Mouse (Mus musculus) liver, embryonic 15.5 days (tissue): ENCODE measurements around the gene Doc2g. TPM values are rescaled to one million over a fixed set of nuclear protein-coding genes. Genes with fewer than 3 reads are reported as not detected.
"Not testable (repeated sequence)": the region's sequence is repeated elsewhere in the genome, so short reads cannot be mapped to it uniquely, and the experiment has no call there.

Experiments
- ATAC-seq: fragments of 200-750 bp; cut with Nextera tagmentation; 2 replicates; pipeline ENCODE4 v1.8.0; 2017; ENCODE audit warnings: moderate number of reproducible peaks, mild to moderate bottlenecking, moderate library complexity; ENCODE audit not compliant: insufficient read depth
- H3K27ac ChIP-seq: fragments of 300-500 bp; sonication (generic); replicated peaks from 2 replicates; pipeline ENCODE4 v1.5.1; 2015; ENCODE audit warnings: mild to moderate bottlenecking, inconsistent platforms
- H3K27me3 ChIP-seq: fragments of 300-500 bp; sonication (generic); 2 replicates; pipeline ENCODE4 v1.6.1; 2015; ENCODE audit warnings: mild to moderate bottlenecking, inconsistent platforms
- H3K36me3 ChIP-seq: fragments of 300-500 bp; sonication (generic); replicated peaks from 2 replicates; pipeline ENCODE4 v1.6.1; 2015; ENCODE audit warnings: moderate library complexity, mild to moderate bottlenecking, inconsistent platforms
- H3K4me1 ChIP-seq: fragments of 300-500 bp; sonication (generic); replicated peaks from 2 replicates; pipeline ENCODE4 v1.6.1; 2015; ENCODE audit warnings: inconsistent platforms
- H3K4me2 ChIP-seq: fragments of 300-500 bp; sonication (generic); 2 replicates; pipeline ENCODE4 v1.6.1; 2015; ENCODE audit warnings: moderate library complexity, mild to moderate bottlenecking, inconsistent platforms
- H3K4me3 ChIP-seq: fragments of 300-500 bp; sonication (generic); replicated peaks from 2 replicates; pipeline ENCODE4 v1.5.1; 2015; ENCODE audit warnings: mild to moderate bottlenecking, inconsistent platforms
- H3K9ac ChIP-seq: fragments of 300-500 bp; sonication (generic); 2 replicates; pipeline ENCODE4 v1.6.1; 2015; ENCODE audit warnings: moderate library complexity, mild to moderate bottlenecking, inconsistent platforms
- H3K9me3 ChIP-seq: fragments of 300-500 bp; sonication (generic); replicated peaks from 2 replicates; pipeline ENCODE4 v1.6.1; 2016; ENCODE audit warnings: inconsistent platforms
- WGBS: fragments of 180-500 bp; shearing (Covaris S2); methylation state at CpG from one replicate; pipeline ENCODE4 v1.1.7; 2015; ENCODE audit warnings: mixed read lengths; ENCODE audit not compliant: insufficient replicate concordance; 5-methylcytosine and 5-hydroxymethylcytosine counted together
- polyA plus RNA-seq: library from polyadenylated mRNA; unstranded; fragments of >200 nt; fragmentation: Nextera tagmentation; extraction: Ambion mirVana; gene quantifications from 2 replicates; pipeline ENCODE4 v1.2.1, GENCODE M21; 2015

The Doc2g gene
- polyA plus RNA-seq, 1 experiment from 2014 or later, result 0.38 TPM

- H3K9me3 ChIP-seq, result no peaks in the 10 kb centered on the region
- peak within 1 kb of the TSS; percentile 66 for H3K27ac ChIP-seq
- WGBS, result 0% methylated on average over 26 of the region's 26 CpGs
- no peaks in the 10 kb centered on the region for H3K27me3 ChIP-seq
- H3K36me3 ChIP-seq, result 0 out of 2 replicates have a peak, but pooled peaks cover 5% of the 10 kb centered on the region
- peaks cover 41% of the 10 kb centered on the region for H3K4me1 ChIP-seq
- peak; percentile 66 for ATAC-seq
- peak within 1 kb of the TSS; percentile 71 for H3K9ac ChIP-seq
- peak within 1 kb of the TSS; percentile 65 for H3K4me3 ChIP-seq
- H3K4me2 ChIP-seq, result peak within 1 kb of the TSS; percentile 83
Observed at GRCm38 (mm10) chr19:4037788-4038232, 34.7 kb downstream of the Doc2g start, which contains the start of gene Gstp1. Gene Gstp1 (minus strand): TSS chr19:4037985.

GRCm38 (mm10) chr19:4040941-4041340 lies 37.8 kb downstream of the Doc2g start:
- H3K4me3 ChIP-seq, H3K27ac ChIP-seq, ATAC-seq, H3K9ac ChIP-seq, H3K36me3 ChIP-seq, H3K27me3 ChIP-seq, H3K4me2 ChIP-seq, H3K9me3 ChIP-seq: not testable (repeated sequence)
- peaks cover 48% of the 10 kb centered on the region for H3K4me1 ChIP-seq
- WGBS, result 79% methylated on average over 5 of the region's 5 CpGs

GRCm38 (mm10) chr19:4041500-4041899 lies 38.4 kb downstream of the Doc2g start:
- H3K4me3 ChIP-seq, H3K27me3 ChIP-seq, H3K9ac ChIP-seq, H3K36me3 ChIP-seq, H3K9me3 ChIP-seq, H3K27ac ChIP-seq, ATAC-seq, H3K4me2 ChIP-seq: not testable (repeated sequence)
- WGBS, result 66% methylated on average over 4 of the region's 4 CpGs
- peaks cover 48% of the 10 kb centered on the region for H3K4me1 ChIP-seq

GRCm38 (mm10) chr19:4042124-4042523 lies 39.0 kb downstream of the Doc2g start:
- no peak for ATAC-seq
- Histone ChIP-seq H3K36me3 (no peaks in the 10 kb centered on the region), H3K27me3 (no peaks in the 10 kb centered on the region), H3K4me3 (no peak overlapping the region), H3K27ac (no peak overlapping the region), H3K4me1 (peaks cover 51% of the 10 kb centered on the region), H3K9ac (no peak overlapping the region), H3K9me3 (no peaks in the 10 kb centered on the region), H3K4me2 (no peak overlapping the region)
- 66% methylated on average over 14 of the region's 14 CpGs for WGBS

- H3K9ac ChIP-seq, ATAC-seq, H3K27me3 ChIP-seq, H3K9me3 ChIP-seq, H3K4me2 ChIP-seq, H3K4me3 ChIP-seq, H3K36me3 ChIP-seq: not testable (repeated sequence)
- Histone ChIP-seq H3K27ac (peak overlapping the region; percentile 61; the same call in 1 of the 2 replicates), H3K4me1 (peaks cover 48% of the 10 kb centered on the region)
- WGBS, result 42% methylated on average over 5 of the region's 5 CpGs
Observed at GRCm38 (mm10) chr19:4044109-4044508, 41.0 kb downstream of the Doc2g start.

- 49% methylated on average over 16 of the region's 16 CpGs for WGBS
- H3K4me3 ChIP-seq, result peak within 1 kb of the TSS; percentile 30
- H3K9ac ChIP-seq, result peak within 1 kb of the TSS; percentile 31; the same call in 1 of the 2 replicates
Observed at GRCm38 (mm10) chr19:4045966-4046865, 43.1 kb downstream of the Doc2g start, which contains the start of gene Gstp2. Gene Gstp2 (minus strand): TSS chr19:4046023.

GRCm38 (mm10) chr19:4046866-4047254 lies 43.7 kb downstream of the Doc2g start:
- peak overlapping the region; percentile 57 for H3K4me2 ChIP-seq
- peak overlapping the region; percentile 96 for H3K27ac ChIP-seq
- no peaks in the 10 kb centered on the region for H3K27me3 ChIP-seq
- H3K4me1 ChIP-seq, result peaks cover 49% of the 10 kb centered on the region
- no peaks in the 10 kb centered on the region for H3K9me3 ChIP-seq
- H3K36me3 ChIP-seq, result no peaks in the 10 kb centered on the region
- peak overlapping the region; percentile 30 for H3K4me3 ChIP-seq
- H3K9ac ChIP-seq, result peak overlapping the region; percentile 31; the same call in 1 of the 2 replicates
- 29% methylated on average over 8 of the region's 8 CpGs for WGBS
- peak; percentile 74 for ATAC-seq

More at GRCm38 (mm10) chr19:4045966-4046865, 43.1 kb downstream of the Doc2g start, which contains the start of gene Gstp2:
- ATAC-seq, result peak; percentile 79
- Histone ChIP-seq H3K4me1 (peaks cover 48% of the 10 kb centered on the region), H3K27ac (peak within 1 kb of the TSS; percentile 96), H3K9me3 (no peaks in the 10 kb centered on the region), H3K4me2 (peak within 1 kb of the TSS; percentile 57), H3K27me3 (no peaks in the 10 kb centered on the region), H3K36me3 (no peaks in the 10 kb centered on the region)

- no peaks in the 10 kb centered on the region for H3K36me3 ChIP-seq
- WGBS, result 9% methylated on average over 4 of the region's 4 CpGs
- no peak overlapping the region for H3K27ac ChIP-seq
- H3K9ac ChIP-seq, result no peak overlapping the region
- H3K4me3 ChIP-seq, result peak overlapping the region; percentile 30; the same call in 1 of the 2 replicates
- peaks cover 56% of the 10 kb centered on the region for H3K4me1 ChIP-seq
- H3K4me2 ChIP-seq, result peak overlapping the region; percentile 57; the same call in 1 of the 2 replicates
- no peaks in the 10 kb centered on the region for H3K27me3 ChIP-seq
- ATAC-seq, result no peak
- H3K9me3 ChIP-seq, result no peaks in the 10 kb centered on the region
Observed at GRCm38 (mm10) chr19:4047859-4048258, 44.7 kb downstream of the Doc2g start.

- not testable (repeated sequence) for H3K4me2 ChIP-seq, H3K36me3 ChIP-seq, H3K9ac ChIP-seq, H3K4me3 ChIP-seq, H3K27ac ChIP-seq, ATAC-seq, H3K9me3 ChIP-seq, H3K27me3 ChIP-seq
- 68% methylated on average over 5 of the region's 5 CpGs for WGBS
- peaks cover 50% of the 10 kb centered on the region for H3K4me1 ChIP-seq
Observed at GRCm38 (mm10) chr19:4049069-4049468, 46.0 kb downstream of the Doc2g start.

- peaks cover 47% of the 10 kb centered on the region for H3K4me1 ChIP-seq
- H3K4me3 ChIP-seq, result no peak overlapping the region
- H3K27me3 ChIP-seq, result no peaks in the 10 kb centered on the region
- ATAC-seq, result no peak
- WGBS, result 84% methylated on average over 5 of the region's 5 CpGs
- no peaks in the 10 kb centered on the region for H3K9me3 ChIP-seq
- no peak overlapping the region for H3K4me2 ChIP-seq
- H3K36me3 ChIP-seq, result no peaks in the 10 kb centered on the region
- no peak overlapping the region for H3K27ac ChIP-seq
- no peak overlapping the region for H3K9ac ChIP-seq
Observed at GRCm38 (mm10) chr19:4051016-4051415, 47.9 kb downstream of the Doc2g start.

GRCm38 (mm10) chr19:4051741-4052515 lies 48.8 kb downstream of the Doc2g start:
- peaks cover 47% of the 10 kb centered on the region for H3K4me1 ChIP-seq
- no peak overlapping the region for H3K4me3 ChIP-seq
- H3K9ac ChIP-seq, result no peak overlapping the region
- H3K9me3 ChIP-seq, result no peaks in the 10 kb centered on the region
- no peaks in the 10 kb centered on the region for H3K27me3 ChIP-seq
- WGBS, result 52% methylated on average over 10 of the region's 10 CpGs
- H3K36me3 ChIP-seq, result no peaks in the 10 kb centered on the region
- ATAC-seq, result no peak
- no peak overlapping the region for H3K27ac ChIP-seq
- no peak overlapping the region for H3K4me2 ChIP-seq
